Mouse (Mus musculus) MEL (cell line): ENCODE measurements around the gene Unc45b. TPM values are rescaled to one million over a fixed set of nuclear protein-coding genes. Genes with fewer than 3 reads are reported as not detected.

ENCODE experiments used
- DNase-seq: peaks from one replicate; pipeline ENCODE4 v3.0.0; 2011; ENCODE audit warnings: low read depth, low spot score
- H3K27ac ChIP-seq: 2 replicates; pipeline ENCODE4 v1.5.1; 2012; ENCODE audit warnings: low read depth, mild to moderate bottlenecking, control low read depth, low read length, moderate library complexity; ENCODE audit not compliant: control insufficient read depth
- H3K27me3 ChIP-seq, 2 experiments: fragments of 150-350 bp in 1 of 2; sonication (generic) in 1 of 2; 2 replicates each; pipeline ENCODE4 v1.6.1; 2012; ENCODE audit warnings: low read length in 2 of 2, mild to moderate bottlenecking in 2 of 2, improper control_type of control experiment in 1 of 2, moderate library complexity in 1 of 2; ENCODE audit not compliant: insufficient read depth in 2 of 2, control insufficient read depth in 1 of 2
- H3K36me3 ChIP-seq, 2 experiments: 2 replicates each; pipeline ENCODE4 v1.6.1; 2012 to 2014; ENCODE audit warnings: low read length in 2 of 2, improper control_type of control experiment in 1 of 2, inconsistent platforms in 1 of 2, mild to moderate bottlenecking in 1 of 2; ENCODE audit not compliant: insufficient read depth in 2 of 2, control insufficient read depth in 1 of 2
- H3K4me1 ChIP-seq, 2 experiments: fragments of 150-350 bp in 1 of 2; sonication (generic) in 1 of 2; 2 replicates each; pipeline ENCODE4 v1.6.1; 2012; ENCODE audit warnings: low read length in 2 of 2, improper control_type of control experiment in 1 of 2, mild to moderate bottlenecking in 1 of 2; ENCODE audit not compliant: insufficient read depth in 2 of 2, control insufficient read depth in 1 of 2
- H3K4me3 ChIP-seq, 2 experiments: fragments of 150-350 bp in 1 of 2; sonication (generic) in 1 of 2; 2 replicates each; pipeline ENCODE4 v1.5.1; 2012; ENCODE audit warnings: low read depth in 2 of 2, low read length in 2 of 2, mild to moderate bottlenecking in 2 of 2, moderate library complexity in 2 of 2, control low read depth in 1 of 2, improper control_type of control experiment in 1 of 2; ENCODE audit not compliant: control insufficient read depth in 1 of 2, insufficient read depth in 1 of 2
- H3K79me2 ChIP-seq: 2 replicates; pipeline ENCODE4 v1.6.1; 2012; ENCODE audit warnings: mild to moderate bottlenecking, low read length, moderate library complexity; ENCODE audit not compliant: control insufficient read depth, poor library complexity, insufficient read depth
- H3K9ac ChIP-seq: 2 replicates; pipeline ENCODE4 v1.6.1; 2012; ENCODE audit warnings: low read depth, mild to moderate bottlenecking, control low read depth, low read length, moderate library complexity; ENCODE audit not compliant: control insufficient read depth, poor library complexity, severe bottlenecking
- H3K9me3 ChIP-seq: fragments of 150-350 bp; sonication (generic); replicated peaks from 2 replicates; pipeline ENCODE4 v1.6.1; 2012; ENCODE audit warnings: mild to moderate bottlenecking, low read length, improper control_type of control experiment, moderate library complexity; ENCODE audit not compliant: insufficient read depth
- BHLHE40 ChIP-seq: IDR thresholded peaks from 2 replicates; pipeline ENCODE4 v1.6.1; 2012; ENCODE audit warnings: low read depth, mild to moderate bottlenecking, inconsistent platforms, low read length, improper control_type of control experiment, borderline replicate concordance
- CHD2 ChIP-seq: IDR thresholded peaks from 2 replicates; pipeline ENCODE4 v1.6.1; 2011; ENCODE audit warnings: low read length, improper control_type of control experiment
- CTCF ChIP-seq, 3 experiments: IDR thresholded peaks in 2 of 3; conservative IDR thresholded peaks in 1 of 3; 2 replicates each; pipeline ENCODE4 v1.5.1; 2011 to 2012; ENCODE audit warnings: low read length in 3 of 3, low read depth in 2 of 3, mild to moderate bottlenecking in 2 of 3, improper control_type of control experiment in 1 of 3, inconsistent platforms in 1 of 3, mixed read lengths in 1 of 3, moderate library complexity in 1 of 3; ENCODE audit not compliant: control insufficient read depth in 1 of 3, insufficient read depth in 1 of 3, poor library complexity in 1 of 3, severe bottlenecking in 1 of 3
- ELF1 ChIP-seq: IDR thresholded peaks from 2 replicates; pipeline ENCODE4 v1.6.1; 2014; ENCODE audit warnings: low read depth, mild to moderate bottlenecking, inconsistent platforms, low read length, improper control_type of control experiment, moderate library complexity
- EP300 ChIP-seq, 2 experiments: IDR thresholded peaks; 2 replicates each; pipeline ENCODE4 v1.6.1; 2011; ENCODE audit warnings: improper control_type of control experiment in 2 of 2, low read length in 2 of 2, low read depth in 1 of 2, mild to moderate bottlenecking in 1 of 2
- GATA1 ChIP-seq: IDR thresholded peaks from 2 replicates; pipeline ENCODE4 v1.6.1; 2011; ENCODE audit warnings: low read depth, low read length, improper control_type of control experiment
- JUND ChIP-seq: IDR thresholded peaks from 2 replicates; pipeline ENCODE4 v1.6.1; 2011; ENCODE audit warnings: low read depth, mild to moderate bottlenecking, improper control_type of control experiment, low read length
- MAX ChIP-seq: IDR thresholded peaks from 2 replicates; pipeline ENCODE4 v1.6.1; 2011; ENCODE audit warnings: low read length, improper control_type of control experiment
- MXI1 ChIP-seq: IDR thresholded peaks from 2 replicates; pipeline ENCODE4 v1.6.1; 2011; ENCODE audit warnings: mild to moderate bottlenecking, low read depth, low read length, improper control_type of control experiment
- RCOR1 ChIP-seq: IDR thresholded peaks from 2 replicates; pipeline ENCODE4 v1.6.1; 2012; ENCODE audit warnings: low read depth, mild to moderate bottlenecking, inconsistent platforms, low read length, improper control_type of control experiment
- UBTF ChIP-seq: IDR thresholded peaks from 2 replicates; pipeline ENCODE4 v1.6.1; 2012; ENCODE audit warnings: low read depth, mild to moderate bottlenecking, inconsistent platforms, low read length, improper control_type of control experiment, moderate library complexity, borderline replicate concordance; ENCODE audit not compliant: insufficient read depth
- ZKSCAN1 ChIP-seq: IDR thresholded peaks from 2 replicates; pipeline ENCODE4 v1.6.1; 2012; ENCODE audit warnings: low read depth, mild to moderate bottlenecking, inconsistent platforms, low read length, improper control_type of control experiment, moderate library complexity
- ZNF384 ChIP-seq: IDR thresholded peaks from 2 replicates; pipeline ENCODE4 v1.6.1; 2012; ENCODE audit warnings: low read depth, mild to moderate bottlenecking, inconsistent platforms, low read length, improper control_type of control experiment
- polyA plus RNA-seq, 2 experiments: library from polyadenylated mRNA; stranded (reverse) in 1 of 2; unstranded in 1 of 2; fragments of >175 nt in 1 of 2; fragments of >200 nt in 1 of 2; gene quantifications; 2 replicates each; pipeline versions ENCODE4 v1.2.1 to v1.2.4; 2012; ENCODE audit warnings: low replicate concordance in 2 of 2, low read depth in 1 of 2; ENCODE audit not compliant: insufficient read length in 2 of 2, insufficient read depth in 1 of 2, missing spikeins in 1 of 2
- total RNA-seq: library from RNA; depleted of rRNA; stranded (reverse); fragments of 300-350 nt; gene quantifications from 2 replicates; pipeline ENCODE4 v1.2.3, GENCODE M21; 2012

Unc45b gene
- total and polyA plus RNA-seq, 3 experiments: 0.08 to 0.29 TPM; not detected in 1

GRCm38 (mm10) chr11:82949036-82949435 is 38.7 kb downstream of the Unc45b start:
- Histone ChIP-seq H3K27ac (no peak overlapping the region), H3K36me3 (peaks cover 0 to 10% of the 10 kb centered on the region in 2 experiments; a peak in 2 of 4 replicates), H3K9me3 (no peaks in the 10 kb centered on the region), H3K27me3 (no peaks in the 10 kb centered on the region; a peak in 1 of 4 replicates), H3K4me1 (peaks cover 0 to 10% of the 10 kb centered on the region in 2 experiments; a peak in 2 of 4 replicates), H3K9ac (no peak overlapping the region), H3K79me2 (no peaks in the 10 kb centered on the region), H3K4me3 (no peak overlapping the region)
- no peak for TF ChIP-seq ZKSCAN1
- no peak for TF ChIP-seq GATA1
- TF ChIP-seq MXI1: no peak
- TF ChIP-seq MAX: no peak
- TF ChIP-seq BHLHE40: no peak
- TF ChIP-seq ZNF384: no peak
- no peak for TF ChIP-seq ELF1
- TF ChIP-seq JUND: no peak
- no peak for DNase-seq

DNA sequence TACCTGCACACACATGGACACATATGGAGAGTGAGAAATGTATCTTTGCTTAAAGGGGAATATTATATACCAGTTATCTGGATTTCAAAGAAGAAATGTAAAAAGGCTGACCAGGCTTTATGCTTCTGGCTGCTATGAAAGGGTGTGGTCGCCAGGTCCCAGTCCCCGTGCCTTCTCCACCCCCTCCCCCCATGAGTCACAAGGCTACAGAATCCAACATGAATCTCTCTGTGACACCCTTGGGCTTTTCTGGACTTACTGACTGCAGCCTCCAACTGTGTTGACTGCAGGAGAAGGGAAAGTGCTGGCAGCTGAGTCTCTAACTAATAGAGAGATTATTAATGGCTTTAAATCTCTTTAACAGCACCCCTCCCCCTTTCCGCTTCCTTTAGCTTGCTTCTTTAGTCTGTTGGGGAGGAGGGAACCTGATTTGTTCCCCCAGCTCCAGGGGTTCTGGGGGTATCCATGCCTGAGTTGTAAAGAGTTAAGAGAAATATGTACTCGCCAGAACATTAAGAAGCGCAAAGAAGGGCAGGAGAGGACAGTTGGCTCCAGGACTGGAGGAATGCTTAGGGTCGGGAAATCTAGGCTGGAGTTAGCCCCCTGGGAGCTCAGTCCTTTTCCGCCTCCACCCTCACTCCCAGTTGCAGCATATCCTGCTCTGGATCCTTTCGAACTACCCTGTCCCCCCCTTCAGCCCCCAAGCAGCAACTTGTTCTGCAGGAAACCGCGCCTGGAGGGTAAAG is 40.6 kb downstream of the Unc45b start, which contains the start of gene Slfn5:
Gene Slfn5, plus strand, starts transcription at position 614 of the 746 bp plus-strand sequence.
- Histone ChIP-seq H3K4me1 (peaks cover 0 to 10% of the 10 kb centered on the region in 2 experiments; a peak in 2 of 4 replicates), H3K4me3 (peak within 1 kb of the TSS; percentile 48 to 54), H3K79me2 (no peaks in the 10 kb centered on the region)
- DNase-seq: no peak
- TF ChIP-seq CHD2: no peak
- TF ChIP-seq EP300 (IDR thresholded peaks at IDR 0.05; ENCODE audit: low read depth in 1 of 2, low read length in 2 of 2): 0 out of 4 replicates have a peak, but pooled peaks of 1 of the 2 experiments have one; percentile 14
- TF ChIP-seq UBTF: no peak
- no peak for TF ChIP-seq RCOR1
- no peak for TF ChIP-seq CTCF (IDR thresholded peaks at IDR 0.05 in 2 of 3, conservative IDR thresholded peaks at IDR 0.05 in 1 of 3; ENCODE audit: control insufficient read depth in 1 of 3, insufficient read depth in 1 of 3, low read depth in 2 of 3, low read length in 3 of 3, poor library complexity in 1 of 3, severe bottlenecking in 1 of 3)
- no peak for TF ChIP-seq ZKSCAN1
- TF ChIP-seq, all 39 proteins: peak for 1
- peak within 1 kb of the TSS; percentile 53 for H3K9ac ChIP-seq
- peak within 1 kb of the TSS; percentile 57 for H3K27ac ChIP-seq
- H3K9me3 ChIP-seq: no peaks in the 10 kb centered on the region
- H3K36me3 ChIP-seq: peaks cover 0 to 10% of the 10 kb centered on the region in 2 experiments; a peak in 2 of 4 replicates
- no peaks in the 10 kb centered on the region; a peak in 1 of 4 replicates for H3K27me3 ChIP-seq
